Mouse (Mus musculus): ENCODE data around the gene Ntng2. TPM values are rescaled to one million over a fixed set of nuclear protein-coding genes. Genes with fewer than 3 reads are reported as not detected.

Ntng2 gene
- total RNA-seq, 1 experiment = 0.40 TPM

GRCm38 (mm10) chr2:29250263-29251094 lies 2.3 kb downstream of the Ntng2 start:
- TF ChIP-seq MAFK (IDR thresholded peaks at IDR 0.05; ENCODE audit: insufficient read depth, low read depth, low read length) (no peak), ZC3H11A (IDR thresholded peaks at IDR 0.05; ENCODE audit: borderline replicate concordance, low read depth, low read length) (no peak), HCFC1 (IDR thresholded peaks at IDR 0.05; ENCODE audit: borderline replicate concordance, insufficient read depth, low read length) (no peak), CHD2 (IDR thresholded peaks at IDR 0.05; ENCODE audit: low read depth, low read length) (no peak), ZNF384 (IDR thresholded peaks at IDR 0.05; ENCODE audit: low read depth, low read length) (no peak)
- Histone ChIP-seq H3K4me1 (ENCODE audit: control insufficient read depth in 2 of 2, insufficient read depth in 2 of 2, low read length in 2 of 2, poor library complexity in 1 of 2) (peaks cover 2 to 5% of the 10 kb centered on the region in 2 experiments; a peak in 3 of 4 replicates), H3K9me3 (ENCODE audit: control insufficient read depth, insufficient read depth, low read depth, low read length) (no peaks in the 10 kb centered on the region), H3K36me3 (ENCODE audit: control insufficient read depth, insufficient read depth, low read length, poor library complexity, severe bottlenecking) (no peaks in the 10 kb centered on the region), H3K27ac (ENCODE audit: insufficient read depth, low read depth, low read length, poor library complexity, severe bottlenecking) (no peak overlapping the region), H3K4me3 (ENCODE audit: insufficient read depth in 1 of 2, low read depth in 1 of 2, low read length in 2 of 2, poor library complexity in 1 of 2, severe bottlenecking in 1 of 2) (peak overlapping the region; percentile 7 to 39; a peak in 2 of 4 replicates), H3K9ac (ENCODE audit: insufficient read depth, low read depth, low read length, poor library complexity, severe bottlenecking) (no peak overlapping the region)
- no peak for DNase-seq (ENCODE audit: low read depth, low spot score)
- in situ Hi-C loops (cut with MboI; ENCODE audit: low sequenced_read_pairs in 2 of 2, unreplicated experiment in 2 of 2) = no loop called here

- in situ Hi-C loops (cut with MboI; ENCODE audit: low sequenced_read_pairs in 2 of 2, unreplicated experiment in 2 of 2) = loop anchor here in 1 of 2 experiments (25.0 kb wide), 1 partner anchor 338 kb away; the partner anchor contains the start of gene Barhl1
- DNase-seq (ENCODE audit: low read depth, low spot score) = no peak
- no peak overlapping the region for H3K4me3 ChIP-seq (ENCODE audit: insufficient read depth in 1 of 2, low read depth in 1 of 2, low read length in 2 of 2, poor library complexity in 1 of 2, severe bottlenecking in 1 of 2)
- no peak overlapping the region for H3K9ac ChIP-seq (ENCODE audit: insufficient read depth, low read depth, low read length, poor library complexity, severe bottlenecking)
- TF ChIP-seq MAFK (IDR thresholded peaks at IDR 0.05; ENCODE audit: insufficient read depth, low read depth, low read length) (no peak), HCFC1 (IDR thresholded peaks at IDR 0.05; ENCODE audit: borderline replicate concordance, insufficient read depth, low read length) (no peak), ZNF384 (IDR thresholded peaks at IDR 0.05; ENCODE audit: low read depth, low read length) (no peak), CHD2 (IDR thresholded peaks at IDR 0.05; ENCODE audit: low read depth, low read length) (no peak)
- no peaks in the 10 kb centered on the region for H3K9me3 ChIP-seq (ENCODE audit: control insufficient read depth, insufficient read depth, low read depth, low read length)
- H3K36me3 ChIP-seq (ENCODE audit: control insufficient read depth, insufficient read depth, low read length, poor library complexity, severe bottlenecking) = no peaks in the 10 kb centered on the region
- H3K4me1 ChIP-seq (ENCODE audit: control insufficient read depth in 2 of 2, insufficient read depth in 2 of 2, low read length in 2 of 2, poor library complexity in 1 of 2) = peaks cover 2 to 10% of the 10 kb centered on the region in 2 experiments; a peak in 2 of 4 replicates
- H3K27ac ChIP-seq (ENCODE audit: insufficient read depth, low read depth, low read length, poor library complexity, severe bottlenecking) = no peak overlapping the region
These were observed 3.0 kb downstream of the Ntng2 start for GRCm38 (mm10) chr2:29249852-29250251.

GRCm38 (mm10) chr2:29248551-29248950 lies 4.3 kb downstream of the Ntng2 start:
- H3K9me3 ChIP-seq (ENCODE audit: control insufficient read depth, insufficient read depth, low read depth, low read length) = no peaks in the 10 kb centered on the region
- DNase-seq (ENCODE audit: low read depth, low spot score) = no peak
- no peaks in the 10 kb centered on the region for H3K36me3 ChIP-seq (ENCODE audit: control insufficient read depth, insufficient read depth, low read length, poor library complexity, severe bottlenecking)
- H3K9ac ChIP-seq (ENCODE audit: insufficient read depth, low read depth, low read length, poor library complexity, severe bottlenecking) = no peak overlapping the region
- no peak for TF ChIP-seq ZC3H11A (IDR thresholded peaks at IDR 0.05; ENCODE audit: borderline replicate concordance, low read depth, low read length)
- no peak for TF ChIP-seq MAFK (IDR thresholded peaks at IDR 0.05; ENCODE audit: insufficient read depth, low read depth, low read length)
- no peak for TF ChIP-seq HCFC1 (IDR thresholded peaks at IDR 0.05; ENCODE audit: borderline replicate concordance, insufficient read depth, low read length)
- no peak for TF ChIP-seq ZNF384 (IDR thresholded peaks at IDR 0.05; ENCODE audit: low read depth, low read length)
- TF ChIP-seq CHD2 (IDR thresholded peaks at IDR 0.05; ENCODE audit: low read depth, low read length) = no peak
- H3K4me3 ChIP-seq (ENCODE audit: insufficient read depth in 1 of 2, low read depth in 1 of 2, low read length in 2 of 2, poor library complexity in 1 of 2, severe bottlenecking in 1 of 2) = no peak overlapping the region
- peaks cover 3 to 10% of the 10 kb centered on the region in 2 experiments; a peak in 2 of 4 replicates for H3K4me1 ChIP-seq (ENCODE audit: control insufficient read depth in 2 of 2, insufficient read depth in 2 of 2, low read length in 2 of 2, poor library complexity in 1 of 2)
- no peak overlapping the region for H3K27ac ChIP-seq (ENCODE audit: insufficient read depth, low read depth, low read length, poor library complexity, severe bottlenecking)
- in situ Hi-C loops (cut with MboI; ENCODE audit: low sequenced_read_pairs in 2 of 2, unreplicated experiment in 2 of 2) = loop anchor here in 1 of 2 experiments (25.0 kb wide), 1 partner anchor 336 kb away; the partner anchor contains the start of gene Barhl1

GRCm38 (mm10) chr2:29247386-29247785 lies 5.4 kb downstream of the Ntng2 start:
- H3K27ac ChIP-seq (ENCODE audit: insufficient read depth, low read depth, low read length, poor library complexity, severe bottlenecking) = no peak overlapping the region
- H3K9ac ChIP-seq (ENCODE audit: insufficient read depth, low read depth, low read length, poor library complexity, severe bottlenecking) = no peak overlapping the region
- no peak overlapping the region for H3K4me3 ChIP-seq (ENCODE audit: insufficient read depth in 1 of 2, low read depth in 1 of 2, low read length in 2 of 2, poor library complexity in 1 of 2, severe bottlenecking in 1 of 2)
- no peak for TF ChIP-seq MAFK (IDR thresholded peaks at IDR 0.05; ENCODE audit: insufficient read depth, low read depth, low read length)
- TF ChIP-seq CHD2 (IDR thresholded peaks at IDR 0.05; ENCODE audit: low read depth, low read length) = no peak
- TF ChIP-seq ZNF384 (IDR thresholded peaks at IDR 0.05; ENCODE audit: low read depth, low read length) = no peak
- no peak for TF ChIP-seq ZC3H11A (IDR thresholded peaks at IDR 0.05; ENCODE audit: borderline replicate concordance, low read depth, low read length)
- TF ChIP-seq HCFC1 (IDR thresholded peaks at IDR 0.05; ENCODE audit: borderline replicate concordance, insufficient read depth, low read length) = no peak
- DNase-seq (ENCODE audit: low read depth, low spot score) = no peak
- H3K9me3 ChIP-seq (ENCODE audit: control insufficient read depth, insufficient read depth, low read depth, low read length) = no peaks in the 10 kb centered on the region
- in situ Hi-C loops (cut with MboI; ENCODE audit: low sequenced_read_pairs in 2 of 2, unreplicated experiment in 2 of 2) = loop anchor here in 1 of 2 experiments (25.0 kb wide), 1 partner anchor 335 kb away; the partner anchor contains the start of gene Barhl1
- no peaks in the 10 kb centered on the region for H3K36me3 ChIP-seq (ENCODE audit: control insufficient read depth, insufficient read depth, low read length, poor library complexity, severe bottlenecking)
- H3K4me1 ChIP-seq (ENCODE audit: control insufficient read depth in 2 of 2, insufficient read depth in 2 of 2, low read length in 2 of 2, poor library complexity in 1 of 2) = peaks cover 3 to 10% of the 10 kb centered on the region in 2 experiments; a peak in 2 of 4 replicates

All from ES-E14 (cell line).